Mouse (Mus musculus) MEL (cell line): Measurements from ENCODE around the gene Gabbr2.

ENCODE experiments used
- CHD1 ChIP-seq: IDR thresholded peaks from 2 replicates; pipeline ENCODE4 v1.6.1; 2012; ENCODE audit warnings: low read depth, mild to moderate bottlenecking, inconsistent platforms, low read length, improper control_type of control experiment
- CHD2 ChIP-seq: IDR thresholded peaks from 2 replicates; pipeline ENCODE4 v1.6.1; 2011; ENCODE audit warnings: low read length, improper control_type of control experiment
- CTCF ChIP-seq, 3 experiments: IDR thresholded peaks in 2 of 3; conservative IDR thresholded peaks in 1 of 3; 2 replicates each; pipeline ENCODE4 v1.5.1; 2011 to 2012; ENCODE audit warnings: low read length in 3 of 3, low read depth in 2 of 3, mild to moderate bottlenecking in 2 of 3, improper control_type of control experiment in 1 of 3, inconsistent platforms in 1 of 3, mixed read lengths in 1 of 3, moderate library complexity in 1 of 3; ENCODE audit not compliant: control insufficient read depth in 1 of 3, insufficient read depth in 1 of 3, poor library complexity in 1 of 3, severe bottlenecking in 1 of 3
- EP300 ChIP-seq, 2 experiments: IDR thresholded peaks; 2 replicates each; pipeline ENCODE4 v1.6.1; 2011; ENCODE audit warnings: improper control_type of control experiment in 2 of 2, low read length in 2 of 2, low read depth in 1 of 2, mild to moderate bottlenecking in 1 of 2
- POLR2A ChIP-seq, 2 experiments: IDR thresholded peaks; 2 replicates each; pipeline ENCODE4 v1.6.1; 2011 to 2012; ENCODE audit warnings: low read length in 2 of 2, mild to moderate bottlenecking in 2 of 2, control low read depth in 1 of 2, improper control_type of control experiment in 1 of 2, low read depth in 1 of 2, moderate library complexity in 1 of 2; ENCODE audit not compliant: control insufficient read depth in 1 of 2, insufficient read depth in 1 of 2, poor library complexity in 1 of 2
- ZMIZ1 ChIP-seq: IDR thresholded peaks from 2 replicates; pipeline ENCODE4 v1.6.1; 2012; ENCODE audit warnings: low read depth, mild to moderate bottlenecking, inconsistent platforms, low read length, improper control_type of control experiment, moderate library complexity

DNA sequence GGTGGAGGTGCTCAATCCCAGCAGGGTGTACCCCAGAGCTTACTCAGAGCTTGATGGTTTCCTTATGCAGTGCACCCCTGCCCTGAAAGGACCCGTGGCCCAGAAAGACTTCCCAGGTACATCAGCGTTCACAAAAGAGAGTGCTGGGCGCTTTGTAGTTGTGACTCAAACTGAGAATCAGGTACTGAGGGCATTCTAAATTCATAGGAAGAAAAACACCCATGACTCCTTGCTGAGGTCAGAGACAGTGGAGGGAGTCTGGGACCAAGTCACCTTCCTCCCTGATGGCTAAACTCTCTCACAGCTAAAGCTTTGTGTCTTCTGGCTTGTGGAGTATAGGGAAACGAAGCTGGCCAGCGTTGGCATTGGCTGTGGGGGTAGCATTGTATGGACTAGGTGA lies 325.3 kb downstream of the Gabbr2 start:
- TF ChIP-seq POLR2A (IDR thresholded peaks at IDR 0.05; ENCODE audit: control insufficient read depth in 1 of 2, insufficient read depth in 1 of 2, low read depth in 1 of 2, low read length in 2 of 2, poor library complexity in 1 of 2) (no peak), EP300 (IDR thresholded peaks at IDR 0.05; ENCODE audit: low read depth in 1 of 2, low read length in 2 of 2) (no peak), CTCF (IDR thresholded peaks at IDR 0.05 in 2 of 3, conservative IDR thresholded peaks at IDR 0.05 in 1 of 3; ENCODE audit: control insufficient read depth in 1 of 3, insufficient read depth in 1 of 3, low read depth in 2 of 3, low read length in 3 of 3, poor library complexity in 1 of 3, severe bottlenecking in 1 of 3) (no peak), CHD2 (no peak), ZMIZ1 (no peak), CHD1 (no peak)
